Mouse (Mus musculus) embryo, embryonic 11.5 days (tissue): ENCODE results near the gene Pcbp3.

Experiments used
- DNase-seq: peaks from one replicate; pipeline ENCODE4 v3.0.0-alpha.2; 2012; ENCODE audit warnings: low read depth, low spot score

The Pcbp3 gene

GRCm38 (mm10) chr10:76844901-76845300, 116.8 kb downstream of the Pcbp3 start:
- DNase-seq = no peak

GRCm38 (mm10) chr10:76844365-76844764, 117.3 kb downstream of the Pcbp3 start:
- no peak for DNase-seq

GRCm38 (mm10) chr10:76842087-76842486, 119.6 kb downstream of the Pcbp3 start:
- DNase-seq = no peak

GRCm38 (mm10) chr10:76841220-76841619, 120.5 kb downstream of the Pcbp3 start:
- DNase-seq = no peak

- DNase-seq = no peak
Observed at GRCm38 (mm10) chr10:76840566-76840965, 121.1 kb downstream of the Pcbp3 start.

- peak; percentile 76 for DNase-seq
Observed at GRCm38 (mm10) chr10:76835497-76836357, 126.0 kb downstream of the Pcbp3 start.

- no peak for DNase-seq
Observed at GRCm38 (mm10) chr10:76832841-76833240, 128.8 kb downstream of the Pcbp3 start.

GRCm38 (mm10) chr10:76831915-76832314, 129.8 kb downstream of the Pcbp3 start:
- no peak for DNase-seq

GRCm38 (mm10) chr10:76831151-76831550, 130.5 kb downstream of the Pcbp3 start:
- DNase-seq = no peak

- DNase-seq = no peak
Observed at GRCm38 (mm10) chr10:76828936-76829335, 132.8 kb downstream of the Pcbp3 start.

GRCm38 (mm10) chr10:76822698-76823097, 139.0 kb downstream of the Pcbp3 start:
- DNase-seq = no peak

- no peak for DNase-seq
Observed at GRCm38 (mm10) chr10:76819321-76819720, 142.4 kb downstream of the Pcbp3 start.

GRCm38 (mm10) chr10:76818337-76818736, 143.3 kb downstream of the Pcbp3 start:
- no peak for DNase-seq

- no peak for DNase-seq
Observed at GRCm38 (mm10) chr10:76816930-76817329, 144.8 kb downstream of the Pcbp3 start.

GRCm38 (mm10) chr10:76816436-76816835, 145.3 kb downstream of the Pcbp3 start:
- DNase-seq = no peak

- DNase-seq = no peak
Observed at GRCm38 (mm10) chr10:76815481-76815880, 146.2 kb downstream of the Pcbp3 start.

- no peak for DNase-seq
Observed at GRCm38 (mm10) chr10:76814811-76815210, 146.9 kb downstream of the Pcbp3 start.

- no peak for DNase-seq
Observed at GRCm38 (mm10) chr10:76809916-76810660, 151.6 kb downstream of the Pcbp3 start.

GRCm38 (mm10) chr10:76809439-76809838, 152.2 kb downstream of the Pcbp3 start:
- no peak for DNase-seq

- no peak for DNase-seq
Observed at GRCm38 (mm10) chr10:76808446-76809400, 153.0 kb downstream of the Pcbp3 start.

- no peak for DNase-seq
Observed at GRCm38 (mm10) chr10:76802500-76802885, 159.2 kb downstream of the Pcbp3 start.
